Mouse (Mus musculus): ENCODE measurements around the gene Ip6k3.
A peak's percentile ranks its signal among the peaks of the same experiment; 100 is the strongest.

Ip6k3 gene

DNA sequence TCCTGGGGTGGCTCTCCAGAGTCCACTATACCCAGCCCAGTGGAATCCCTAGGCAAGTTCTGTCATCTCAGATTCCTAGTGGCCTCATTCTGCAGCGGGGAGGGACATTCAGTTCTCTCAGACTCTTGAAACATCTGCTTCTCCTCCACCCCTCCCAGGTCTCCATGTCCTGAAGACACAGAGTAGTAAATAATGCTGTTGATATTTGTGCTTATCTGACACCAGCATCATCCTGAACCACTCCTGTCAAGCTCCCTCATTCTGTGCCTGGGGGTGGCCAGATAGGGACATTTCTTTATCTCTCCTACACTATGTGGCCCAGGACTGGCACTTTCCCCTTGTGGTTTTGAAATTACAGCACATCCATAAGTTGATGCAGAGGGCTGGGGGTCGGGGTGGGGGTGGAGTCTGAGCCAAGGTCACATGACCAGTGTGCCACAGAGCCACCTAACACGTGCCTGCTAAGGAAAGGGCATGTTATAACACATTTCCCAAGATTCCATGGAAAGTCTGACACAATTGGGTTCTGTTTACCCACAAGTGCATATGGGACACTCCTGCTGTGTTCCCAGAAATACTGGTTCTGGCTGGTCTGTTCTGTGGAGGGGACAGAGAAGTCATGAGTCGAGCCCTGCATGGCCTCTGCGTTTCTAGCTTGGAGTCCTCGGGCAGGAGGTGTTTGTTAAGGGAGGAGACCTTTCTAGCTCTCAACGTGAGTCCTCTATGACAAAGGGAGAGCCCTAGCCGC, 14.4 kb downstream of the Ip6k3 start:
- no peak for DNase-seq (ENCODE audit: low read depth)

- peak; percentile 60 for DNase-seq (ENCODE audit: low read depth)
Observed at GRCm38 (mm10) chr17:27151411-27151810, 16.2 kb downstream of the Ip6k3 start.

DNA sequence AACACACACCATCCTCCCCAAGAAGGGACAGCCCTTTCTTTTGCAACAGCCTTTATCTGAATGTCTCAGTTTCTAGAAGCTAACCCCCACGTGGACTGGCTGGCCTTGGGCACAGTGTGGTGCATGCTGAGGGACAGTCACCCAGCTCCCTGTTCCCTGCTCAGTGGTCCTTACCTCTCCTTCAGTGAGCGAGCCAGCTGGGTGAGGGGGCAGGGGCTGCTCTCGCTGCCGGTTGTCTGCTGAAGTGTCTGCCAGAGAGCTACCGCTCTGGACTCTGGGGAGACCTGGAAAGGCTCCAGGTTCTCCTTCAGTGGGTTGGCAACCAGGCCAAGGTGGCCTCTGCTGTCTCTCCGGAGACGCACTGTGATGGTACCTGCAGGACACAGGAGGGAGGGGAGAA, 16.7 kb downstream of the Ip6k3 start:
- DNase-seq (ENCODE audit: low read depth), result no peak

- DNase-seq (ENCODE audit: low read depth), result peak; percentile 66
Observed at GRCm38 (mm10) chr17:27146323-27146923, 21.2 kb downstream of the Ip6k3 start.

DNA sequence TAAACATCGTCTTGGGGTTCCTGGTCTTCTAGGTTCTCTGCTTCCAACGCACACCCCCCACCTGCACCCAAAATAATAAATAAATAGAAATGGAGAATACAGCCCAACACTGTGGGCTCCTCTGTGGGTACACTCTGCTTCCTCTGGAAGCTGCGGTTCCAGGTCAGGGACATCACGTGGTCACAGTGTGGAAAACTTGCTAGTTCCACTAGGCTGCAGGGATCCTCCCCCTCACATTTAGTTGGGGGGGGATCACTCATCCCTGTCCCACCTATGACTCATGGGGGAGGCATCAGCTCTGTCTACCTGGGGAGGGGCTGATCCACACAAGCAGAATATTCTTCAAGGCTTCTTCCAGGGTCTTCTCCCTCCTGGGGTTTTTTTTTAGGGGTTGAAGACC, 23.4 kb downstream of the Ip6k3 start:
- no peak for DNase-seq (ENCODE audit: low read depth)

DNA sequence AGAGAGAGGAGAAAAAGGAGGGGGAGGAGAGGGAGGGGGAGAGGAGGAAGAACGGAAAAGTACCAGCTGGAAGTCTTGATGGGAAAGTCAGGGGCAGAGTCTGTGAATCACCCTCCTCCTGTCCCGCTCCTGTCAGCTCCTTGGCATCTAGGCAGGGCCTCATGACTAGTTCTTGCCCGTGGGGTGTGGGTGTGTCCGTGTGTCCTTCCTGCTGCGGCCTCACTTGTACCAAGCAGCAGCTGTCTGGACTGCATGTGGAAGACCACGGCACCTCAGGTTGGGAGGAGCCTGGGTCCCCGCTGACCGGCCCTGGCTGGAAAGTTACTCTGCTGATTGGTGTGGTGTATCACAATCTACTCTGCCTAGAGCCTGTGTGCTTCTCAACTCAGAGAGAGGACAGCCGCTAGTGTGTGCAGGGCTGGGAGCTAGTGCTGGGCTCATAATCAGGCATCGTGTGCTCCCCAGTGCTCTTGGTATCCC, 25.6 kb downstream of the Ip6k3 start:
- peak; percentile 95 for DNase-seq (ENCODE audit: low read depth)

DNA sequence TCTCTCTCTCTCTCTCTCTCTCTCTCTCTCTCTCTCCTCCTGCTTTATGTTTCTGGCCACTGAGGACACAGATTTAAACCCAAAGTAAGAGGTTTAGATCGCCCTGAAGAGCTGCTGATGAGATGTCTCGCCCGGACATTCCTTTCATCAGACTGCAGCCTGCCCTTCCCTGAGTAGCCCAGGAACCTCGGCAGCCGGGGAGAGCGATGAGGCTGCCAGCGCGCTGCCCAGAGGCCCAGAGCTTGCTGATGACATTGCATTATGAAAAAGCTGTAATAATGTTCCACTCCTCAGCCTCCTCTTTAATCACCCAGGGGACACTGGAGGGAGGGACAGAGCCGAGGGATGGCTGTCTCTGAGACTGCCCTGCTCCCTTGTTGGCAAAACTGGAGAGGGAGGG, 27.3 kb downstream of the Ip6k3 start:
- DNase-seq (ENCODE audit: low read depth), result peak; percentile 65

GRCm38 (mm10) chr17:27139304-27139703, 28.3 kb downstream of the Ip6k3 start:
- DNase-seq (ENCODE audit: low read depth), result peak; percentile 40

- no peak for DNase-seq (ENCODE audit: low read depth)
Observed at GRCm38 (mm10) chr17:27138396-27138795, 29.2 kb downstream of the Ip6k3 start.

DNA sequence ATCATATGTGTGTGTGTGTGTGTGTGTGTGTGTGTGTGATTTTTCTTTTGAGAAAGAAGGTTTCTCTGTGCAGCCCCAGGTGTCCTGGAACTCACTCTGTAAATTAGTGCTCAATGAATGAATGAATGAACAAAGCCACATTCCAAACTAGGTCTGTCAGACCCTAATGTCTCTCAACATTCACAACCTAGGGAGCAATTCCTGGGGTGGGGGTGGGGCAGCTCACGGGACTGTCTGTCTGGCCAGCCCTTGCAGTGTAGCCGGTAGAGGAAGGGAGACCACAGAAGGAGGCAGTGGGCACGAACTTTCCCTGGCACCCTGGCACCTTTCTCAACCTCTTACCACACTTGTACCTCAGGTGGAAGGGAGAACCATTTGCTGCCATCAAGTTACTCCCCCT, 32.9 kb downstream of the Ip6k3 start:
- peak; percentile 49 for DNase-seq (ENCODE audit: low read depth)

DNA sequence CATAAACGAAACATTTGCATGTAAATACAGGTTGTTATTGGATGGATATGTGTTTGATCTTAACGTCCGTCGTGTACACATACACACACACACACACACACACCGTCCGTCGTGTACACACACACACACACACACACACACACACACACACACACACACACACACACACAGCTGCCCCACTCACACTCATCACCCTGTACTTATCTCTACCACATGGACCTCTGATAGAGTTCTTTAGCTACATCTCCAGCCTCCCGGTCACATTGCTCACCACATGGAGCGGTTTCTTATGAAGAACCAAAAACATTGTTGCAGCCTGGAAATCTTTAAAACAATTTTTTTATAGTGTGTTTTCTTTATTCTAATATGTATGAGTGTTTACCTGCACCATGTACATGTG, 33.4 kb downstream of the Ip6k3 start:
- DNase-seq (ENCODE audit: low read depth), result no peak

DNA sequence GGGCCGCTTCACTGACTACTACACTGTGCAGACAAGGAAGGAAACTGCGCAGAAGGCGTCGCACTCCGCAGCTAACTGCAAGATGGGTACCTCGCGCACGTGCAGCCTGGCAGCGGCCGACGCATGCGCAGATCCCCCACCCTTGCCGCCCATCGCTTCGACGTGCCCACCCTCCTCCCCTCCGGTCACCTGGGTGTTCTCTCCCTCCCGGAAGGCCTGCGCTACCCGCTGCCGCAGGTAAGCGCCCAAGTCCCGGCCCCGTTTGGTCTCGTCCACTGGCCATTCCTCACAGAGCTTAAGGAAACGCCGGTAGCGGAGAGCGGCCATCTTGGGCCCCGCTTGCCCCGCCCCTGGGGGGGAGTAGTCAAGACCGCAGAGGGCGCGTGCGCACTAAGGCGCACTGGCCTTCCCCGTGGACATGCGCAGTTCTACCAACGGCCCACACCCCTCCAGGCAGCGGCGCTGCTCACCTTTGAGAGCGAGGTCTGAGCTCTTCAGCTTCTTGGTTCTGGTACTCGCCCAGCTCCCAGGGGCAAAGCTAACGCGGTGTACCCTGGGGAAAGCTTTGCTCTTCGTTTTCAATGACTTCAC, 33.9 kb downstream of the Ip6k3 start, which contains the start of gene Uqcc2:
Uqcc2 (minus strand) TSS at position 366 of the 591 bp plus-strand sequence.
- DNase-seq (ENCODE audit: low read depth), result peak; percentile 99

DNA sequence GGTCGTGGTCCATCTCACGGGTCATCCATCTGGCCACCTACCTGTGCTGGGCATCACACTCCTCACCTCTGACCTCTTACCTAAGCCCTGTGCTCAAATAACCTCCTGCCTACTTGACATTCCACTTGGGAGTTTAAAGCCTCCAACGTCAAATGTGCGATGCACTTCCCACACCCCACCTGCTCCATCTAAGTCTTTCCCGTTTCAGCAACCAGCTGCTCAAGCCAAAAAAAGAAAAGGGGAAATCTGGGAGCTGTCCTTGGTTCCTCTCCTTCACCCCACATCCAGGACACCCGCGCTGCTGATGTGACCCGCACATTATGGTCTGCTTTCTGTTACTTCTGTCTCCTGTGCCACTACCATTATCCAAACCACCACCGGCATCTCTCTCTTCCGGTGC, 35.4 kb downstream of the Ip6k3 start:
- DNase-seq (ENCODE audit: low read depth), result no peak

DNA sequence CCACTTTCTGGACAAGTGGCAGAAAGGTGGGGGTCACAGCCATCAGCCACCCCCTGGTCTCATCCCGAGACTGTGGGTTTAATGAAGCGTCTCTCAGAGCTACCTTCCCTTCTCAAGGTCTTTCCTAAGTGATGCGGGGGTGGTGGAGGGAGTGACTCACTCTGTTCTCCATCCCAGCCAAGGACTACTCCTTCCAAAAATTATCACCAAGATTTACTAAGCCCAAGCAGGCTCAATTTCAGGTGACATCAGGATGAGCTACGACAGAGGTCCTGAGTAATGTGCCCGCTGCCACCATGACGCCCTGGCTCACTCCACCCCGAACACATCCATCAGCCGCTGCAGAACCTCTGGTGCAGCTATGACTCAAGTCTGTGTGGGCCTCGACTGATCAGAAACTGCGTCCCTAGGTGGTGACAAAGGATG, 36.3 kb downstream of the Ip6k3 start:
- DNase-seq (ENCODE audit: low read depth), result peak; percentile 73

- DNase-seq (ENCODE audit: low read depth), result no peak
Observed at GRCm38 (mm10) chr17:27130246-27130645, 37.3 kb downstream of the Ip6k3 start.

DNA sequence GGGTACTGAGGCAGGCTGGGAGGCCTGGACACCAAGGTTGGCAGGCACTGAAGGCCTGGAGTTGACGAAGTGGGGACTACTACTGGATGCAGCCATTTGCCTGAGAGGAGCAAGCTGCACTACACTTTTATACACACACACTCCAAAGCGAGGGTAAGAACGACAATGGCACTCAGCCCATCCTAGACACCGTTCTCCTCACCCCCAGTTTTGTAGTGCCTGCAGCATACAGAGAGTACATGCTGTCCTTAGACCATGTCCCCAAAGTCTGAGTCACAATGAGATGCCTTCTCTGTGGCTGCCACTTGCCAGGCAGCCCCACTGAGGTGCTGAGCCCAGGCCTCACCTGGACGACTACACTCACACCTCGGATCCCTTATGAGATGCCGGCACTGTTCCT, 37.8 kb downstream of the Ip6k3 start:
- no peak for DNase-seq (ENCODE audit: low read depth)

DNA sequence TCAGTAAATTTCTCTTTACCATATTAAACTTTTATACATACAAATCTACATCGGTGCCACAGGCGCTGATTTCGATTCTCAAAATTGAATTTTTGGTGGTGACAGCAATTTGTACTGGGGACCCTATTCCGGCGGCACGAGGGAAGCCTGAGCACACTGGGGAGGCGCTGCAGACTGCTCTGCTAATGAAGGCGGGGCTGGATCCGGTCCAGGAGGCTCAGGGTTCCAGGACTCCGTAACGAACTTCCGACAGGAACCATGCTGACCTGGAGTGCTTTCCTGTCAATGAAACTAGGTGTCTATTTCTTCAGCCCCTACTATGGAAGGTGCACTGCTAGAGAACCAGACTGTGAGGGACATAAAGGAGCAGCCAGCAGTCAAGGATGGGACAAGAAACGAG, 38.3 kb downstream of the Ip6k3 start:
- no peak for DNase-seq (ENCODE audit: low read depth)

DNA sequence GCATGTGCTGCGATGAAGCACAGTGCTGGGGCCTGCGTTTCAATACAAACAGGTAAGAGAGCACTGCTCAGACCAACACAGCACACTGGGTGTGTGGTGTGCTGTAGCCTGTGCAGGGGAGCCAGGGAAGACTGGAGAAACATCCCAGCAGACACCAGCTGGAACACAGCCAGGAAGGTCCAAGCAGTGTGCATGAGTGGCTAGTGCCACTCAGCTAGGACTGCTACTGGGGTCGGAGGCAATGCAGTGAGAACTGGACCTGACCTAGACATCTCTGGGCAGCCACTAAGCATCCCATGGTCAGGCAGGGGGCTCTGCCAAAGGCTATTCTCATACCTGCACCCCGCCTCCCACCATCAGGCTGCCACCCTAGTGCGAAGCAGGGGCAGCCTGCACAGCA, 39.4 kb downstream of the Ip6k3 start:
- DNase-seq (ENCODE audit: low read depth), result no peak

- no peak for DNase-seq (ENCODE audit: low read depth)
Observed at GRCm38 (mm10) chr17:27126974-27127373, 40.6 kb downstream of the Ip6k3 start.

DNA sequence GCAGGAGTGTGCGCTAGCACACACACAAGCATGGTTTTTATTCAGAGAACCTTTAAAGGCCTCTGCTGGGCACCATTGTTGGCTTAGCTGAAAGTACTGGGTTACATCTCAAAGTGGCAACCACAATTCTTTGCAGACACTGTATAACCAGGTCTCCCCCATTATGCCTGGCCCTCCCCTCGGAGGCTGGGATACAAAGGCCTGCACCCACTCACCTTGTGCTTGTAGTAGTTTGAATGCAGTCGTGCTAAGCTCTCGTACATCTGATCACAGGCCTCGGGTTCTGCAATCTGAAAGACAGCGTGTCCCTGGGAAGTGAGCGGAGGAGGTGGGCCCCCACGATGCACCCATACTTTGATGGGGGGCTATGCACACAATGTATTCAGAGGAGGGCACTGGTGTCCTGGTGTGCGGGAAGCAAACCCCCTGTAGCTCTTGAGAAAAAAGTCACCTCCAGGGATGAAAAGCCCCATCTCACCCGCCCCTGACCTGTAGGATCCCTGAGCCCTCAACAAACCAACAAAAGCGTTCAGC, 41.9 kb downstream of the Ip6k3 start:
- no peak for DNase-seq (ENCODE audit: low read depth)

DNA sequence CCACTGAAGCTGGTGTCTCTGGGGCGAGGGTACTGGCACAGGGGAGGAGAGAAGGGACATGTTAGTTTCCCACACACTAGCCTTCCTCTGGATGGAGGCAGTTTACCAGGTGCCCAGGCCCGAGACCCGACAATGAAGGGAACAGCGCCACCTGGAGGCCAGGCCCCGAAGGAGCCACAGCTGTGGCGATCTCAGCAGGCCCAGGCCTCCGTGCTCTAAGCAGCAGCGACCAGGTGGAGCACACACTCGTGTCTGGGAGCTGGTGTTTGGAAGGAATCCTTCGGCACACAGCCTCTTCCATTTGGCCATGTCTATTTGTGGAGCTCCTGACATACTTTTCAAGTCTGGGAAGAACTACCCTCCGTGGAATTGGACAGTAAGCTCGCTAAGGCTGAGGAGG, 42.4 kb downstream of the Ip6k3 start:
- DNase-seq (ENCODE audit: low read depth), result peak; percentile 86

DNA sequence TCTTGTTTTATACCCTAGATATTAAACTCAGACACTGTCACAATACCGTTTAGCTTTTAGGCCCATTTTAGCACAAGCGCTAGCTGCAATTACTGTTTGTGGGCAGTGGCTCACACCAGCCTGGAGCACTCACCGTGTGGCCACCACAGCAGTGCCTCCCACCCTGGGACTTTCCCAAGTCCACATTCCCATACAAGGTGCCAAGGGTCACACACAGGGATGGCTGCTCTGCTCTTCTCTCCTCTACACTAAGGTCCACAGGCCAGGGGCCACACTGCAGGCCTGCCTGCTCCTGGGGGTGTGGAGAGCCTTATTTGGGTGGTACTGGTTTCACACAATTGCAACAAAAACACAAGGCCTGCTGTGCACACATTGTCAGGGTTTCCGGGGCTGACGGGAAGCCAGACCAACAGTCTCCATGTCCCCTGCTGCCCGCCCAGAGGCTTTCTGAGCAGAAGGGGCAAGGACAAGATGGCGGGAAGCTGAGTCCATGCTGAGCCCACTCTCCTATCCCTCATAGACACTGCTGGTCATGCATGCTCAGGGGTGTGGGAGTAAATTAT, 43.7 kb downstream of the Ip6k3 start:
- DNase-seq (ENCODE audit: low read depth), result no peak

DNA sequence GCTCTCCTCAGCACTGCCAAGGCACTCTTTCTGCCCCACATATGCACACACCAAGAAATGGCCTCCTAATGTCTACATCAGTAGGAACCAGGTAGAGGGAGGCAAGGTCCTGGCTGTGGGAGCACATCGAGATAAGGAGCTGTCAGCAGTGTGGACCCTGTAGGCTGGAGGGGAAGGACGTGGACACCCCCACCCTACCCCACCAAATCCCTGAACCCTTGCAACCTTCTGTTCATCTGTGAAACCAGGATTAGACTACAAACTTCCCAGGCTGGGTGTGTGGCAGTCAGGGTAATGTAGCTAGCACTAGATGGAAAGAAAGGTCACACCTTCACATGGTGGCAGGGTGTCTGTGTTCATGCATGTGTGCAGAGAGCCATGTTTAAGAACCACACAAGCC, 44.5 kb downstream of the Ip6k3 start:
- DNase-seq (ENCODE audit: low read depth), result no peak

All from NIH3T3 (cell line).